Mouse (Mus musculus): ENCODE results near the gene Utp4. TPM values are rescaled to one million over a fixed set of nuclear protein-coding genes. Genes with fewer than 3 reads are reported as not detected.

Utp4 gene
- polyA plus RNA-seq, 1 experiment from 2014 or later = 91.4 TPM

GRCm38 (mm10) chr8:106899473-106899872 is 6.0 kb downstream of the Utp4 start:
- no peak overlapping the region for H3K27ac ChIP-seq (ENCODE audit: low read length)
- no peak overlapping the region for H3K4me2 ChIP-seq (replicated peaks; ENCODE audit: low read depth, low read length)
- no peak overlapping the region for H3K4me3 ChIP-seq (ENCODE audit: low read length)
- H3K4me1 ChIP-seq (ENCODE audit: insufficient read depth, low read length) = peaks cover 3% of the 10 kb centered on the region; the same call in 1 of the 2 replicates
- H3K27me3 ChIP-seq (ENCODE audit: insufficient read depth, low read length) = no peaks in the 10 kb centered on the region
- H3K9me3 ChIP-seq (ENCODE audit: low read length) = no peaks in the 10 kb centered on the region
- H3K9ac ChIP-seq (replicated peaks; ENCODE audit: low read length) = no peak overlapping the region
- H3K36me3 ChIP-seq (ENCODE audit: insufficient read depth, low read length) = peaks cover 56% of the 10 kb centered on the region
- ATAC-seq (ENCODE audit: low FRiP score, low TSS enrichment) = no peak
- WGBS = 85% methylated on average over 5 of the region's 5 CpGs

- Histone ChIP-seq H3K4me1 (ENCODE audit: insufficient read depth, low read length) (no peaks in the 10 kb centered on the region), H3K4me2 (replicated peaks; ENCODE audit: low read depth, low read length) (no peak overlapping the region), H3K9me3 (ENCODE audit: low read length) (no peaks in the 10 kb centered on the region), H3K9ac (replicated peaks; ENCODE audit: low read length) (no peak overlapping the region), H3K27ac (ENCODE audit: low read length) (no peak overlapping the region), H3K27me3 (ENCODE audit: insufficient read depth, low read length) (no peaks in the 10 kb centered on the region), H3K4me3 (ENCODE audit: low read length) (no peak overlapping the region), H3K36me3 (ENCODE audit: insufficient read depth, low read length) (peaks cover 66% of the 10 kb centered on the region)
- WGBS = 93% methylated on average over 17 of the region's 17 CpGs
- ATAC-seq (ENCODE audit: low FRiP score, low TSS enrichment) = no peak
Observed at GRCm38 (mm10) chr8:106905727-106906480, 12.5 kb downstream of the Utp4 start.

GRCm38 (mm10) chr8:106906635-106907034 is 13.2 kb downstream of the Utp4 start:
- WGBS = 91% methylated on average over 6 of the region's 6 CpGs
- no peak overlapping the region for H3K9ac ChIP-seq (replicated peaks; ENCODE audit: low read length)
- ATAC-seq (ENCODE audit: low FRiP score, low TSS enrichment) = no peak
- H3K27me3 ChIP-seq (ENCODE audit: insufficient read depth, low read length) = no peaks in the 10 kb centered on the region
- no peak overlapping the region for H3K27ac ChIP-seq (ENCODE audit: low read length)
- H3K9me3 ChIP-seq (ENCODE audit: low read length) = no peaks in the 10 kb centered on the region
- H3K4me3 ChIP-seq (ENCODE audit: low read length) = no peak overlapping the region
- no peaks in the 10 kb centered on the region for H3K4me1 ChIP-seq (ENCODE audit: insufficient read depth, low read length)
- H3K4me2 ChIP-seq (replicated peaks; ENCODE audit: low read depth, low read length) = no peak overlapping the region
- H3K36me3 ChIP-seq (ENCODE audit: insufficient read depth, low read length) = peaks cover 67% of the 10 kb centered on the region

GRCm38 (mm10) chr8:106907450-106907849 is 14.0 kb downstream of the Utp4 start:
- no peak overlapping the region for H3K4me2 ChIP-seq (replicated peaks; ENCODE audit: low read depth, low read length)
- peaks cover 70% of the 10 kb centered on the region for H3K36me3 ChIP-seq (ENCODE audit: insufficient read depth, low read length)
- no peak overlapping the region for H3K27ac ChIP-seq (ENCODE audit: low read length)
- H3K9me3 ChIP-seq (ENCODE audit: low read length) = no peaks in the 10 kb centered on the region
- WGBS = 84% methylated on average over 6 of the region's 6 CpGs
- no peak for ATAC-seq (ENCODE audit: low FRiP score, low TSS enrichment)
- no peak overlapping the region for H3K9ac ChIP-seq (replicated peaks; ENCODE audit: low read length)
- H3K27me3 ChIP-seq (ENCODE audit: insufficient read depth, low read length) = no peaks in the 10 kb centered on the region
- H3K4me1 ChIP-seq (ENCODE audit: insufficient read depth, low read length) = no peaks in the 10 kb centered on the region
- no peak overlapping the region for H3K4me3 ChIP-seq (ENCODE audit: low read length)

- no peak overlapping the region for H3K27ac ChIP-seq (ENCODE audit: low read length)
- no peaks in the 10 kb centered on the region for H3K9me3 ChIP-seq (ENCODE audit: low read length)
- H3K9ac ChIP-seq (replicated peaks; ENCODE audit: low read length) = no peak overlapping the region
- H3K36me3 ChIP-seq (ENCODE audit: insufficient read depth, low read length) = peaks cover 68% of the 10 kb centered on the region
- no peaks in the 10 kb centered on the region for H3K27me3 ChIP-seq (ENCODE audit: insufficient read depth, low read length)
- ATAC-seq (ENCODE audit: low FRiP score, low TSS enrichment) = no peak
- H3K4me1 ChIP-seq (ENCODE audit: insufficient read depth, low read length) = no peaks in the 10 kb centered on the region
- 73% methylated on average over 7 of the region's 7 CpGs for WGBS
- no peak overlapping the region for H3K4me3 ChIP-seq (ENCODE audit: low read length)
- no peak overlapping the region for H3K4me2 ChIP-seq (replicated peaks; ENCODE audit: low read depth, low read length)
Observed at GRCm38 (mm10) chr8:106908291-106908690, 14.9 kb downstream of the Utp4 start.

- Histone ChIP-seq H3K9me3 (ENCODE audit: low read length) (no peaks in the 10 kb centered on the region), H3K27me3 (ENCODE audit: insufficient read depth, low read length) (no peaks in the 10 kb centered on the region), H3K27ac (ENCODE audit: low read length) (no peak overlapping the region), H3K4me1 (ENCODE audit: insufficient read depth, low read length) (no peaks in the 10 kb centered on the region), H3K4me3 (ENCODE audit: low read length) (no peak overlapping the region), H3K36me3 (ENCODE audit: insufficient read depth, low read length) (peaks cover 72% of the 10 kb centered on the region), H3K4me2 (replicated peaks; ENCODE audit: low read depth, low read length) (no peak overlapping the region), H3K9ac (replicated peaks; ENCODE audit: low read length) (no peak overlapping the region)
- no peak for ATAC-seq (ENCODE audit: low FRiP score, low TSS enrichment)
- WGBS = 97% methylated on average over 10 of the region's 10 CpGs
Observed at GRCm38 (mm10) chr8:106913631-106914030, 20.2 kb downstream of the Utp4 start.

GRCm38 (mm10) chr8:106919721-106920394 is 26.4 kb downstream of the Utp4 start:
- Histone ChIP-seq H3K4me1 (ENCODE audit: insufficient read depth, low read length) (no peaks in the 10 kb centered on the region), H3K9me3 (ENCODE audit: low read length) (no peaks in the 10 kb centered on the region), H3K9ac (replicated peaks; ENCODE audit: low read length) (no peak overlapping the region), H3K36me3 (ENCODE audit: insufficient read depth, low read length) (peaks cover 76% of the 10 kb centered on the region), H3K4me2 (replicated peaks; ENCODE audit: low read depth, low read length) (no peak overlapping the region), H3K4me3 (ENCODE audit: low read length) (no peak overlapping the region), H3K27ac (ENCODE audit: low read length) (no peak overlapping the region), H3K27me3 (ENCODE audit: insufficient read depth, low read length) (no peaks in the 10 kb centered on the region)
- WGBS = 88% methylated on average over 8 of the region's 8 CpGs
- no peak for ATAC-seq (ENCODE audit: low FRiP score, low TSS enrichment)

- no peaks in the 10 kb centered on the region for H3K27me3 ChIP-seq (ENCODE audit: insufficient read depth, low read length)
- no peak for ATAC-seq (ENCODE audit: low FRiP score, low TSS enrichment)
- no peaks in the 10 kb centered on the region for H3K4me1 ChIP-seq (ENCODE audit: insufficient read depth, low read length)
- H3K36me3 ChIP-seq (ENCODE audit: insufficient read depth, low read length) = peaks cover 71% of the 10 kb centered on the region
- no peak overlapping the region for H3K4me3 ChIP-seq (ENCODE audit: low read length)
- H3K9me3 ChIP-seq (ENCODE audit: low read length) = no peaks in the 10 kb centered on the region
- no peak overlapping the region for H3K27ac ChIP-seq (ENCODE audit: low read length)
- 97% methylated on average over 5 of the region's 5 CpGs for WGBS
- H3K4me2 ChIP-seq (replicated peaks; ENCODE audit: low read depth, low read length) = no peak overlapping the region
- no peak overlapping the region for H3K9ac ChIP-seq (replicated peaks; ENCODE audit: low read length)
Observed at GRCm38 (mm10) chr8:106920395-106920741, 26.9 kb downstream of the Utp4 start.

- WGBS = 84% methylated on average over 4 of the region's 4 CpGs
- Histone ChIP-seq H3K4me2 (replicated peaks; ENCODE audit: low read depth, low read length) (no peak overlapping the region), H3K9me3 (ENCODE audit: low read length) (no peaks in the 10 kb centered on the region), H3K27me3 (ENCODE audit: insufficient read depth, low read length) (no peaks in the 10 kb centered on the region), H3K4me1 (ENCODE audit: insufficient read depth, low read length) (0 out of 2 replicates have a peak, but pooled peaks cover 2% of the 10 kb centered on the region), H3K4me3 (ENCODE audit: low read length) (no peak overlapping the region), H3K36me3 (ENCODE audit: insufficient read depth, low read length) (peaks cover 37% of the 10 kb centered on the region), H3K27ac (ENCODE audit: low read length) (no peak overlapping the region), H3K9ac (replicated peaks; ENCODE audit: low read length) (no peak overlapping the region)
- no peak for ATAC-seq (ENCODE audit: low FRiP score, low TSS enrichment)
Observed at GRCm38 (mm10) chr8:106924057-106924456, 30.6 kb downstream of the Utp4 start.

- Histone ChIP-seq H3K9ac (replicated peaks; ENCODE audit: low read length) (no peak overlapping the region), H3K4me3 (ENCODE audit: low read length) (no peak overlapping the region), H3K36me3 (ENCODE audit: insufficient read depth, low read length) (peaks cover 29% of the 10 kb centered on the region), H3K4me2 (replicated peaks; ENCODE audit: low read depth, low read length) (no peak overlapping the region), H3K4me1 (ENCODE audit: insufficient read depth, low read length) (0 out of 2 replicates have a peak, but pooled peaks cover 3% of the 10 kb centered on the region), H3K27me3 (ENCODE audit: insufficient read depth, low read length) (no peaks in the 10 kb centered on the region), H3K9me3 (ENCODE audit: low read length) (no peaks in the 10 kb centered on the region), H3K27ac (ENCODE audit: low read length) (no peak overlapping the region; the same call in 1 of the 2 replicates)
- WGBS = 74% methylated on average over 8 of the region's 8 CpGs
- ATAC-seq (ENCODE audit: low FRiP score, low TSS enrichment) = no peak
Observed at GRCm38 (mm10) chr8:106924904-106925349, 31.5 kb downstream of the Utp4 start.
